Mouse (Mus musculus) thymus, postnatal 10 days (tissue): ENCODE results near the gene Med25.
"Not testable (repeated sequence)": the region's sequence is repeated elsewhere in the genome, so short reads cannot be mapped to it uniquely, and the experiment has no call there.

Source experiments
- DNase-seq, 2 experiments: peaks; one replicate each; pipeline ENCODE4 v3.0.0; 2021; ENCODE audit warnings: low spot score in 2 of 2

The Med25 gene

GRCm38 (mm10) chr7:44893197-44893596 lies 685 bp upstream of the Med25 start:
- no peak for DNase-seq

DNA sequence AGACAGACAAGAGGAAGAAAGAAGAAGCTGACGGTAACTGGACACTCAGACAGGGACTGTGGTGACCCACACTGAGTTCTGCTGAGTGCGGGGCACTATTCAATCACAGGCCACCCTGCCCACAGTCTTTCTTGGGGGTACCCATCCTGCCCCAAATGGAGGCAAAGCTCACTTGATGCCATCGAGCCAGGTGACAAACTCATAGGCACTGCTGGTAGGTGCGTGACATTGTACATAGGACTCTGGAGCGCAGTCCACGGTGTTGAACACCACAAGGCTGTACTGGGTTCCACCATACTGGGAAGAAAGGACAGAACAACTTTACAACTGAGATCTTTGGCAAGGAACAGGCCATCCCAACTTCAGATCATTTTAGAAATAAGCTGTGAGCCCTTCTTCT lies 901 bp downstream of the Med25 start:
- DNase-seq = no peak

GRCm38 (mm10) chr7:44890737-44891136 lies 1.8 kb downstream of the Med25 start:
- no peak for DNase-seq

DNA sequence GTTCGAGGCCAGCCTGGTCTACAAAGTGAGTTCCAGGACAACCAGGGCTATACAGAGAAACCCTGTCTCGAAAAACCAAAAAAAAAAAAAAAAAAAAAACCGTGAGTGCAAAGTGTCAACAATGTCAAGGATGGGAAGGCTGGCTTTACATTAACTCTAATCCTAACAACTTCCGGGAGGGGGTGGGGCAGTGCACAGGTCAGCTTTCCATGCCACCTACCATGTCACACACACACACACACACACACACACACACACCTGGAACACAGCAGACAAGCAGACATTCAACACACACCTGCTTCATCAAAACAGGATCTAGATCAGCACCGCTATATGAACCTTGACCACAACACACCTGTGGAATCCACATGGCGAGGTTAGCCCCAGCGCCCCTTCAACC lies 2.3 kb downstream of the Med25 start:
- no peak for DNase-seq

DNA sequence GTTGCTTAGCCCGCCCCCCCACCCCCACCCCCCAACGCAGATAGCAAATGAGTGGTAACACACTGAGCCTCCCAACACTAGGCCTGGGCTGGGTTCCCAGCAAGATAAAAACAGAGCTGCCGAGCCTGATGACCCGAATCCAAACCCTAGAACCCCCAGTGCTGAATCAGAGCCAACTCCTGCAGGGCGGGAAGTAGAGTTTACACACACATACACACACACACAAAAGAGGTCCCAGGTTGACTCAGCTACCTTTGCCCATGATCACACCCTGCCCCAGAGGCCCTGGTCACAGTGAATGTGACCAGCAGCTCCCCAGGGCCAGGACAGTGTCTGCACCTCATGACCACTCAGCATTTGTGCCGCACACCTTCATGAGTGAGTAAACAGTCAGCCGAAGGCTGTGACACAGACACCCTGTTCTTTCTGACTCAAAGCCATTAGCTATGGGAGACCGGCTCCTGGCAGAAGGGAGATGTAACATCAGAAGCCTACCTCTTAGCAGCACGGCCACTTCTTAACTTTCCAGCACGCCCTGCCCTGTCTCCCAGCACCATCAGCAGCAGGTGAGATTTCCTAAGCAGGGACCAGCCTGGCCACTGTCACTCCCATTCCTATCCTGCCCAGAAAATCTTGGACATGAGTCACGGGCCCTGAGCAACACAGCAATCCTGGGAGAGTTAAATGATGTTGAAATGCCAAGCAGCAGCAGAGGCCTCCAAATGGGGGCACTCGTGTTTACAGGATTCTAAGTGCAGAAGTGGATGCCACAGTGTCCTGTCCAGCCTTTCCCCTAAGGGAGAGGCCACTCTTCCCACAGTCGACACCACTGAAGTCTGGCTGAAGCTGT lies 4.0 kb downstream of the Med25 start:
- DNase-seq = no peak

DNA sequence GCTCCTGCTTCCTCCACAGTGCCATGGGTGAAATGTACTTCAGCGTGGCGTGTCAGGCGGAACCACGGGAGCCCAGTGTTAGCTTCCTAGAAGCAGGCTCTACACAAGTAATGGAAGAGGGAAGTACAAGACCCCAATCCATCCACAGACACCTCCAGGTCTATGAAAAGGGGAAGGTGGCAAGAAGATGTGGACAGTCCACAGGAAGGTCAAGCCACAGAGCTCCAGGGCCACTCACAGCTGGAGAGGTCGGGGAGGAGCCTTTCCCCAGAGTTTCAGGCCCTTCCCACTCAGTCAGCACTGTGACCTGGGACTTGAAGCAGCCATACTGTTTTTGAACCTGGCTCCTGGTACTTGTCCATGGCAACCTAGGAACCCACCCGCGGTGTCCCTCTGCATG lies 5.5 kb downstream of the Med25 start:
- DNase-seq = no peak

- no peak for DNase-seq
These were observed 7.9 kb downstream of the Med25 start for GRCm38 (mm10) chr7:44884637-44885036.

DNA sequence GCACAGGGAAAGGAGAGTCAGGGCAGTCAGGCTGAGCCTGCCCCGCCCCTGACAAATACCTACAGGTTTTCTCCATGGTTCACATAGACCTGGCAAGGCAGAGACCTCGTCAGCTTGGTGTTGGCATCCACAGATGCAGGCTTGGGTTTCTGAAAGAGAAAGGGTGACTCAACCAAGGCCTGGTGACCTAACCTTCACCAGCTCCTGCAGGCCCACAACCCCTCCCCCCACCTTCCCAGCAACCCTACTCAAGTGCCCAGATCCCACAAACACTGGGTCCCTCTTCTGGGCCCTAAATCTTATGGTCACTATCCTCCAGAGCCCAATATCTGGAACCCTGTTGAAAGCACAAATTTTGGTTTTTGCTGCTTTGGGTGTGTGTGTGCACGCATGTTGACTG lies 9.5 kb downstream of the Med25 start:
- no peak for DNase-seq

DNA sequence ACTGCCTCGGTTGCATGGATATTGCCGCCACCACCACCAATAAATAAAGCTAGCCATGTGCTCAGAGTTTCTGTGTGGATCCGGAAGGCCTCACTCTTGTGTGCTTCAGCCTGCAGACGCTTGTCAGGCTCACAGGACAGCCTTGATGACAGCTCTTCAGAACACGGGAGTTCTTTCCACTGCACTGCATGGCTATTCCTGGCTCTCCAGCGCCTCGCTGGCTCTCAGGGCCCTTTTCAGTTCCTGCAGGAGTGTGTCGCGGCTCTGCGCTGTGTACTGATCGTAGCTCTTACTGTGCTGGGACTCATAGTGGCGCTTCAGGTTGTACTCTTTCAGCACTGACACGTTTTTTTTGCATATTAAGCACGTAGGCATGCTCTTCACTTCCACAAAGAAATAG lies 14.7 kb downstream of the Med25 start:
- no peak for DNase-seq

- DNase-seq = not testable (repeated sequence)
These were observed 20.7 kb downstream of the Med25 start for GRCm38 (mm10) chr7:44871774-44872173.

GRCm38 (mm10) chr7:44871181-44871580 lies 21.3 kb downstream of the Med25 start:
- DNase-seq = no peak

DNA sequence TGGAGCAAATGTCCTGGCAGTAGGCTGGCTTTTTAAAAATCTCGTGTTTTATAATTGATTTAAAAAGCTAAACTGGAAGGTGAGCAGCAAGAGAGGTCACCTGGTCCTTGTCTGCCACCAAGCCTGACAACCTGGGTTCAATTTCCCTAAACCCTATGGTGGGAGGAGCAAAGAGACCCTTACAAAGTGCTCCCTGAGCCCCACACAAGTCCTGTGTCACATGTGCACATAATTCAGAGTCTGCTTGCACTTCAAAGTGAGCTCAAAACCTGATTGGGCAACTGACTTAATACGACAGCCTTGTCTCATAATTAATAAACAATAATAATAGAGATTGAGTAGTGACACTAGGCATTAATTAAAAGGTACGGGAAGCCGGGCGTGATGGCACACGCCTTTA lies 21.9 kb downstream of the Med25 start:
- no peak for DNase-seq

DNA sequence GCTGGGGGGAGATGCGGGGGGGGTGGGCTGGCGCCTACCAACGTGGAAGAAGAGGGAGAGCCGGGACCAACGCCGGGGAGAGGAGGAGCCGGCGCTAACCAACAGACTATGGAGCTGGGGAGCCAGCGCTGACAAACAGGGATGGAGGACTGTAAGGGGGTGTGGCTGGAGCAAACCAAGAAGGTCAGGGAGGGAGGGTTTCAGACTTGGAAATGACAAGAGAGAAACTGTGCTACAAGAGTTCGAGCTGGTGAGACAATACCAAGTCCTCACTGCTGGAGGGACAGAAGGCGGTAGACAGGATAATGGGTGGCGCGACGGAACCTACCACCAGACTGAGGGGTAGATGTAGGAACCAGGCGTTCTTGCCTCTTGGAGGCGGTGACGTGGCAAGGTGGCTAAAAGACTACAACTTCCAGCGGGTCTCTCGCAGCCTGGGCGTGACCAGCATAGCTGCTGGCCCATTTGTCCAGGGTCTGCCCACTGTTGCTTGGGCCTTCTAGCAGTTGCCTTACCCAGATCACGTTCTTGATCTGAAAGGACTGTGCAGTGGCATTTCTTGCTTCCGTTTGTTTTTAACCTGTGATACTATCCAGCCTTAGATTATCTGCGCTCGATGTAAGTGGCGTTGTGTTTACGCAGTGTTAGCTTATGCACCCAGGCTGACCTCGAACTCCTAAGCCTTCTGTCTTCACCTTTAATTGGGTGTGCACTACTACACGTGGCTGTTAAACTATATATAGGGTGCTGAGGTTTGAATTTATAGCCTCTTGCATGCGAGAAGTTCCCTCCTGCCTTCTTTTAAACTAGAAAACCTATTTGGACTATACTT lies 22.6 kb downstream of the Med25 start, which contains the start of gene Ptov1:
Gene Ptov1, minus strand, starts transcription at position 92 of the 832 bp plus-strand sequence.
- DNase-seq = peak; percentile 78 to 84

DNA sequence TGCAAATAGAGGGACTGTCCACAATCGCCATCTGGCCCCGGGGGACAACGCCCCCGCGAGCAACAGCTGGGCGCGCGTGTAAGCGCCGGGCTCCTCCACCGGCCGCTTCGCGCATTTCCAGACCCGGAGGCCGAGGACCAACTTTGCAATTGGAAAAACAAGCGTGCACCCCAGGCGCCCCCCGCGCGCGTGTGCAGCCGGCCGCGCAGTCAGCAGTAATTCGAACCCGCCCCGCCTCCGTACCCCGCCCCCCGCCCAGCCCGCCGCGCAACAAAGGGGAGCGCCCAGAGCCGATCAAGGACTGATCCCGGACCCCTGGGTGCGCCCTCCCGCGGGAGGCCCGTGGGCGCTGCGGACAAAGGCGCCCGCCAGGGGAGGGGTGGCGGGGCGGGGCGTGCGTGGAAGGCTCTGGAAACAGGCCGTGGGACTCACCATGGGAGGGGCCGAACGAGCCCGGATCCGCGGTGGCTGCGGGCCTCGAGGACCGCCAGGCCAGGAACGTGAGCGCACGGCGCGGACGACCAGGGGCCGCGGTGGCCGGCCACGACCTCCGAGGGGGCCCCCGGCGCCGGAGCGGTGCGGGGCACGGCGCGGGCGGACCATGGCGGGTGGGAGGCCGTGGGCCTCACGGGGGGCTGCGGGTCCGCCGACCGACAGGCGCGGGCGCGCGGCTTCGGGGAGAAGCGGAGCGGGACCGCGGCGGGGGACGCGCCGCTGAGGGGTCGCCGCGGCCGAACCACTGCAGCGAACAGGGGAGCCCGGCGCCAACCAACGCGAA lies 23.4 kb downstream of the Med25 start:
- DNase-seq = peak; percentile 45 to 47

GRCm38 (mm10) chr7:44868465-44868864 lies 24.0 kb downstream of the Med25 start:
- DNase-seq = no peak

- no peak for DNase-seq
These were observed 24.7 kb downstream of the Med25 start for GRCm38 (mm10) chr7:44867802-44868201.

DNA sequence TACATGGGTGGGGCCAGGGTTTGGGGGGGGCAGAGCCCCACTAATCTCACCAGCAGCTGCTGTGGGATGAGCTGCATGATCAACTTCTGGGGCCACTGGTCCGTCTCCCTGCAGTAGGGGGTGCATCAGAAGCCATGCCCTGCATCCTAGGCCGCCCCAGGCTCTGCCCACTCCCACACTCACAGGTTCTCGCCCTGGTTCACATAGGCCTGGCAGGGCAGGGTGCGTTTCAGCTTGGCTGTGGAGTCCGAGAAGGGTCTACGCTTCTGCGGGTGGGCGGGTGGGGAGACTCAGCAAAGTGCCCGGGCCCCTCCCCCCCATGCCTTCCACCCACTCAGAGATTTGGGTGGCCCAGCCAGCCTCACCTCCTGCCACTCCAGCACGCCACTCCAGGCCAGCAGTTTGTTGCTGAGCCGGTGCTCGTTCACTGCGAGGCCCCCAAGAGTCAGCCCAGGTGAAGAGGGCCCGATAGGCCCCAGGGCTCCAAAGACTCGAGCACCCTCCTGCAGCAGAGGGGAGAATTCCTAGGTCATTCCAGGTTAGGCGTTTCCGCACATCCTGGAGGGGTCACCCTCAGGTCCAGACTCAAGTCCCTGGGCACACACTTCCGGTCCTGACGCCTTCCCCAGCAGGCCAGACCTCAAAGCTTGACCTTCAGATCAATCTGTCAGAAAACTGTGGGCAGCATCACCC lies 25.4 kb downstream of the Med25 start:
- DNase-seq = no peak

GRCm38 (mm10) chr7:44866276-44867009 lies 26.1 kb downstream of the Med25 start:
- DNase-seq = no peak

DNA sequence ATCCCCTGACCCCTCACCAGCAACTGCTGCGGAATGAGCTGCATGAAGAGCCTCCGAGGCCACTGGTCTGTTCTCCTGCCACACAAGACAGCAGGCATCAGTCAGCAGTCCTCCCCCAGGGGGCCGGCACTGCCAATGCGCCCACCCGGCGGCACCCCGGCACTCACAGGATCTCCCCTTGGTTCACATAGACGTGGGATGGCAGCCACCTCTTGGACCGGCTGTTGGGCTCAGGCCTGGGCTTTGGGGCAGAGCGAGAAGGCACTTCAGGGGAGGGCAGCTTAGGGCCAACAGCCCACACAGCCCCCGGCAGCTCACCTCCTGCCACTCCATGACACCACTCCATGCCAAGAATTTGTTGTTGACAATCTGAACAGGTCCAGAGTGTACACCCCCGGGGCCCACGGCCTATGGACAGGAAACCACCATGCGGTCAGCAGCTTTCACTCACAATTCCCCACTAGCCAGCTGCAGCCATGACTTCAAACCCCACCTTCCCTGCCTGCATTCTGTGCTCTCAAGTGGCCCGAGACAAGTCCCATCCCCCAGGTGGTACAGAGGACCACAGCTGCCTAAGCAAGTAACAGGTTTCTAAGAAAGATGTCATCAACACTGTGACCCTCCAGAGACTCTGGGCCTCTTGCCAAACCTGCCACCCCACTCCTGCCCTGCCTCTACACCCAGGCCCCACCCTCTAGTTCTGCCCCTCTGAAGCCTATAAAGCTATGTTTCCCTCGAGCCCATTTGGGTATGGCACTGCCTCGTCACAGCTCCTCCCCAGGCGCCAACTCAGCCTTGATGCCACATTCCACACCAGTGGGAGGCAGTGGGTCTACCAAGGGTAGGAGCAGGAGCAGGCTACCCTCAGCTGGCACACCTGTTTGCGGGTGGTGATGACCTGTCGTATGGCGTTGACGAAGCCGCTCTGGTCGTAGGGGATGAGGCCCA lies 27.6 kb downstream of the Med25 start:
- no peak for DNase-seq
